Mouse (Mus musculus): ENCODE data around the gene Pkp4. TPM values are rescaled to one million over a fixed set of nuclear protein-coding genes. Genes with fewer than 3 reads are reported as not detected.

Pkp4 gene
- polyA plus RNA-seq, 1 experiment from 2014 or later: 30.4 TPM

DNA sequence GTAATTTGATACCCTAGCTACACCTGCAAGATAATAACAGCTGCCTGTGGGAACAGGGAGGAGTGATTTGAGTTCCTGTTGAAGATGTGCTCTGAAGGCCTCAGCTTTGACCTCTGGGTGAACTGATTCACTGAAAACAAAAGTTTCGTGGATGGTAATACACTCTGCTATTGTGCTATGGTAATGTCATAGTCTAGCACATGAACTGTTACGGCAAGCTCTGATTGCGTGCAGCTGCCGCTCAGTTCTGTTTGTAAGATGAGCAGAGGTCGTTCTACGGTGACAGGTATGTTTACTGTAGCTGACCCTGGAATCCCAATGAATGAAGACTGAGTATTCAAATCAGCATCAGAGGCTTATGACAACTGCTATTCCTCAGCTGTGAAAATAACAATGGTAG is 152.6 kb downstream of the Pkp4 start:
- Histone ChIP-seq H3K4me3 (replicated peaks) (no peak overlapping the region), H3K9me3 (no peaks in the 10 kb centered on the region), H3K4me2 (no peak overlapping the region), H3K4me1 (no peaks in the 10 kb centered on the region), H3K27me3 (replicated peaks) (no peaks in the 10 kb centered on the region), H3K36me3 (peaks cover 14% of the 10 kb centered on the region), H3K9ac (no peak overlapping the region), H3K27ac (no peak overlapping the region)
- 53% methylated on average over 6 of the region's 6 CpGs for WGBS
- ATAC-seq (ENCODE audit: insufficient read depth, low FRiP score, low read depth): no peak

DNA sequence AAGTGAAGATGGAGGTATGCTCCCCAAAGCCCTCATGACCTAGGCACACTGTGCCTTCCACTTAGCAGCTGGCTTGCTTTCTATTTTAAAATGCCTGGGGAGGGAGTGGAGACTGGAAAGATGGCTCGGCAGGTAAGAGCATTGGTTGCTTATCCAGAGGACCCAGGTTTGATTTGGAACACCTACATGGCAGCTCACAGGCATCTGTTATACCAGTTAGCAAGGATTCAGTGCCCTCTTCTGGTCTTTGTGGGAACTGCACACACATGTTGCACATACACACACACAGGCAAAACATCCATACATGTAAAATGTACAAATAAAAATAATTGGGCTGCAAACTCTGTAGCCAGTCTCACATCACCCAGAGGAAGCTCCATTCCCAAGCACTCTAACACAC is 158.0 kb downstream of the Pkp4 start:
- Histone ChIP-seq H3K36me3 (peaks cover 27% of the 10 kb centered on the region), H3K9me3 (peaks cover 8% of the 10 kb centered on the region; the same call in 1 of the 2 replicates), H3K27me3 (replicated peaks) (no peaks in the 10 kb centered on the region), H3K9ac (no peak overlapping the region), H3K4me2 (no peak overlapping the region), H3K4me3 (replicated peaks) (no peak overlapping the region), H3K4me1 (no peaks in the 10 kb centered on the region), H3K27ac (no peak overlapping the region)
- no peak for ATAC-seq (ENCODE audit: insufficient read depth, low FRiP score, low read depth)
- 96% methylated on average over 1 of the region's 1 CpGs for WGBS

DNA sequence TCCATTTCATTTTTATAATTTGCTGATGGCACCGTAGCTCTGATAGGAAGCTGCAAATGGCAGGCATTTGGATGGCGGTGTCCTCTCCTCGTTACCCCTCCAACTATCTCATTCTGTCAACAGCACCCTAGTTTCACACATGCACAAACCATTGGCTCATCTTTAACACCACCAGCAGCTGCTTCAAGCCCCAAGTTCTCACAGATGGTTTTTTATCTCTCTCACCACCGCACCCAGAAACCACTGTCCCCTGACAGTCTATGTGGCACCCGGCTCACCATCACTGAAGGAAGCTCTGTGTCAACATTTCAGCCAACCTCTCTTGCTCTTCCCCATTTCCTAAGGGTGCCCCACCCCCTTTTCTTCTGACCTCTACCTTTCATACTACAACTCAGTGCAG is 167.3 kb downstream of the Pkp4 start:
- Histone ChIP-seq H3K4me2 (no peak overlapping the region), H3K36me3 (peaks cover 8% of the 10 kb centered on the region; the same call in 1 of the 2 replicates), H3K9me3 (no peaks in the 10 kb centered on the region), H3K9ac (no peak overlapping the region), H3K27me3 (replicated peaks) (no peaks in the 10 kb centered on the region), H3K4me3 (replicated peaks) (no peak overlapping the region), H3K27ac (no peak overlapping the region), H3K4me1 (no peaks in the 10 kb centered on the region)
- no peak for ATAC-seq (ENCODE audit: insufficient read depth, low FRiP score, low read depth)
- WGBS: 90% methylated on average over 5 of the region's 5 CpGs

DNA sequence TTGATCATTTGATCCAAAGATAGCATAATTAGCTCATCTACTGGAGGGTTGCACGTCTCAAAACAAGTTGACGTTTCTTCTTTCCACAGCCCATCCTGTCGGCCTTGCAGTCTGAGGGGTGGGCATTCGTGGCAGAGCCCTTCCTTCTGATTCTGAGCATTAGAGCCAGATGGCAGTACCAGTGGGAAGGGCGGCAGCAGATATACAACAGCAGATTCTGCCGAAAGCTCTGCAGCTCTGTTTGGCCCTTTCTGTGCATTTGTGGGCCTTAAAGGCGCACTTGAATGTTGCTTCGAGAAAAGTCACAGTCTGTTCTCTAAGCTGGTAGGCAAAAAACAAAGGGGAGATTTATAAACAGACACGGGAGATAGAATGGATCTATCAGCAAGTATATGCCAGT is 170.4 kb downstream of the Pkp4 start:
- Histone ChIP-seq H3K4me1 (no peaks in the 10 kb centered on the region), H3K36me3 (peaks cover 11% of the 10 kb centered on the region)
- WGBS: 86% methylated on average over 9 of the region's 9 CpGs

DNA sequence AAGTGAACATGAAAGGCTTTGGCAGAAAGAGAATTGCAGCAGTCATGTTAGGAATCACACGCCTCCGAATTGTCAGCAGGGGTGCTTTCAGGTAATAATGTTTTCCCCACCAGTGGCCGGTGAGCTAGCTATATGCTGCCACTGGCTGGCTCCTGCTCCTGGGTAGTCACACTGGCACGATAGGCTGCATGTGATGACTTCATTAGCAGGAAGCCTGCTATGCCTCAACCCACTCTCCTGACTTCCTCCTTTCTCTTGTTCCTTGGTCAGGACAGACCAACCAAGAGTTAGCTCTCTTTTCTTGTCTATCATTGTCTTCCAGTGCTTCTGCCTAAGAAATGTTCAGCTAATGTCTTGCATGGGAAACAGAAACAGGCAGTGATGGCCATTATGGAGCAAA is 171.9 kb downstream of the Pkp4 start:
- Histone ChIP-seq H3K4me2 (no peak overlapping the region), H3K4me3 (replicated peaks) (no peak overlapping the region), H3K4me1 (no peaks in the 10 kb centered on the region), H3K27me3 (replicated peaks) (no peaks in the 10 kb centered on the region), H3K9ac (no peak overlapping the region), H3K36me3 (peaks cover 11% of the 10 kb centered on the region), H3K27ac (no peak overlapping the region), H3K9me3 (no peaks in the 10 kb centered on the region)
- 91% methylated on average over 4 of the region's 4 CpGs for WGBS
- no peak for ATAC-seq (ENCODE audit: insufficient read depth, low FRiP score, low read depth)

More for the DNA sequence above, 170.4 kb downstream of the Pkp4 start:
- Histone ChIP-seq H3K9me3 (no peaks in the 10 kb centered on the region), H3K4me3 (replicated peaks) (no peak overlapping the region), H3K9ac (no peak overlapping the region), H3K4me2 (no peak overlapping the region), H3K27ac (no peak overlapping the region), H3K27me3 (replicated peaks) (no peaks in the 10 kb centered on the region)
- no peak for ATAC-seq (ENCODE audit: insufficient read depth, low FRiP score, low read depth)

DNA sequence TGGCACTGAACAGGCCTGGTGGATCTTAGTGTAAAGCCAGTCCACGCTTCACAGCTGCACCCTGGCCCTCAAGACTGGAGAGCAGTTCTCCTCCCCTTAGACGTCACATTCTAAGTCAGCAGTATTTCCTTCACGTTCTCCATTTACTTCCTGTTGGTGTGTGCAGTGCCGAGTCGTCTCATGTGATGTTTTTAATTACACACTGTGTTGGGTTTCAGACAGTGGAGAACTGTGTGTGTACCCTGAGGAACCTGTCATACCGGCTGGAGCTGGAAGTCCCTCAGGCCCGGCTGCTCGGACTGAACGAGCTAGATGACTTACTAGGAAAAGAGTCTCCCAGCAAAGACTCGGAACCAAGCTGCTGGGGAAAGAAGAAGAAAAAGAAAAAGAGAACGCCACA is 177.9 kb downstream of the Pkp4 start:
- no peaks in the 10 kb centered on the region for H3K27me3 ChIP-seq (replicated peaks)
- no peak overlapping the region for H3K27ac ChIP-seq
- no peak overlapping the region for H3K9ac ChIP-seq
- peak; percentile 67 for ATAC-seq (ENCODE audit: insufficient read depth, low FRiP score, low read depth)
- H3K9me3 ChIP-seq: no peaks in the 10 kb centered on the region
- H3K4me3 ChIP-seq (replicated peaks): no peak overlapping the region
- H3K4me2 ChIP-seq: no peak overlapping the region
- peaks cover 18% of the 10 kb centered on the region for H3K36me3 ChIP-seq
- 75% methylated on average over 11 of the region's 11 CpGs for WGBS
- no peaks in the 10 kb centered on the region for H3K4me1 ChIP-seq

DNA sequence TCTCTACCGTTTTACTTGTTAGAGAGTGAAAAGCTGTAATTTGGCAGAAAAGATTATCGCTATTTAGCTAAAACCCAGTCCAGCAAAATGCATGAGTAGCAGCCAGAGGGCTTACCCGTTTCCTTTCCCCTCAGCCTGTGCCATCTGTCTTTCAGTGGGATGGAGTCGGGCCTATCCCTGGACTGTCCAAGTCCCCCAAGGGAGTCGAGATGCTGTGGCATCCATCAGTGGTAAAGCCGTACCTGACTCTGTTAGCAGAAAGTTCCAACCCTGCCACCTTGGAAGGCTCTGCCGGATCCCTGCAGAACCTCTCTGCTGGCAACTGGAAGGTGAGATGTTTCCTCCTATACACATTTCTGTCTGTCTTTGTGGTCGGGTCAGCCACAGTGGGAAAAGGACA is 178.3 kb downstream of the Pkp4 start:
- H3K4me3 ChIP-seq (replicated peaks): no peak overlapping the region
- 87% methylated on average over 8 of the region's 8 CpGs for WGBS
- no peak overlapping the region for H3K9ac ChIP-seq
- H3K9me3 ChIP-seq: no peaks in the 10 kb centered on the region
- no peaks in the 10 kb centered on the region for H3K27me3 ChIP-seq (replicated peaks)
- peaks cover 17% of the 10 kb centered on the region for H3K36me3 ChIP-seq
- H3K4me2 ChIP-seq: no peak overlapping the region
- ATAC-seq (ENCODE audit: insufficient read depth, low FRiP score, low read depth): no peak
- no peaks in the 10 kb centered on the region for H3K4me1 ChIP-seq
- H3K27ac ChIP-seq: no peak overlapping the region

DNA sequence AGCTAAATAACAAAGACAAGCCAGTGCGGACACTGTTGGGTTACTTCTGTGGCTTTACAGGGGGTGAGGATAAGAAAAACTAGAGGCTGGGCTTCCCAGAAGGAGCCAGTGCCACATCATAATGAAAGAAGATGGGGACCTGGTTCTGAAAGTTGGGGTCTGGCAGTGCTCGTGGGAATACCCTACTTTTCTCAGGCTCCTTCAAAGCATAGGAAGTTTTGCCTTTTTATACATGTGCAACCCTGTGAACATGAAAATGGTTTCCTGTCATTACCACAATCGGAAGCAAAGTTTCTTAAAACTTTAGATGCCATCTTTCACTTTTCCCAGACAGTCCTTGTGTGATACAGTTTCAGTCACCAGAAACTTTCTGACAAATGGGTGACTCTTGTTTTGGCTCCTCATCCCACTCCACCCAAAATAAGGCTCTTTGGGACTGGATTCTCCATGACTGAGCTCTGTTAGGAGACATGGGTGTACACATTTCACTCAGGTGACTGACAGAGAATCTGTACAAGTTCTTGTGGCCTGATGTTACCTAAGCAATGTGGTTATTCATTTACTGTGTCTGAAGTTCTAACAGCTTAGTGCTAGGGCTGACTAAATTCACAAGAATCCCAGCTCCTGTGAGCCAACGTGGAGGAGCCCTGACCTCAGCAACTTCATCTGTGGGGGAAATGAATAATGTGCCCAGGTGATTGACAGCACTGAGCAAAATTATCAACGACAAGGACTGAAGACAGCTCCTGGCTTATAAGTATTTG is 179.3 kb downstream of the Pkp4 start:
- Histone ChIP-seq H3K27me3 (replicated peaks) (no peaks in the 10 kb centered on the region), H3K9me3 (no peaks in the 10 kb centered on the region), H3K27ac (no peak overlapping the region), H3K36me3 (peaks cover 17% of the 10 kb centered on the region), H3K4me2 (no peak overlapping the region), H3K9ac (no peak overlapping the region), H3K4me3 (replicated peaks) (no peak overlapping the region), H3K4me1 (no peaks in the 10 kb centered on the region)
- no peak for ATAC-seq (ENCODE audit: insufficient read depth, low FRiP score, low read depth)
- WGBS: 81% methylated on average over 5 of the region's 5 CpGs

DNA sequence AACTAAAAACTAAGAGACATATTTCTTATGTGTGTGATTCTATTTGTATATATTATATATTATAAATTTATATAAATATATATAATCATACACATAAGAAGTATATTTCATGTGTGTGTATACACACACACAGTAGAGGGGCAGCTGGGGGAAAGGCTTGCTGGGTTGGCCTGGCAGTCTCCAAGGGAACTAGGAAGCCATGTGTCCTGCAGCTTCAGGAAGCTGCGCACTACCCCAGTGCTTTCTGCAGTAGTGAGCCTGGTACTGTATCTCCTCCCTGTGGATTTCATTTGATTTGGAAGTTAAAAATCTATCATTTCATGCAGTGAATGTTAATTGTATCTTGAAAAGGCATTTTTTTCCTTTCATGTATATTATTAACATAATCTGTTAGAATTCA is 180.2 kb downstream of the Pkp4 start:
- no peak overlapping the region for H3K4me2 ChIP-seq
- no peak overlapping the region for H3K4me3 ChIP-seq (replicated peaks)
- H3K27ac ChIP-seq: no peak overlapping the region
- WGBS: 88% methylated on average over 1 of the region's 1 CpGs
- no peak overlapping the region for H3K9ac ChIP-seq
- peaks cover 17% of the 10 kb centered on the region for H3K36me3 ChIP-seq
- H3K9me3 ChIP-seq: no peaks in the 10 kb centered on the region
- no peak for ATAC-seq (ENCODE audit: insufficient read depth, low FRiP score, low read depth)
- no peaks in the 10 kb centered on the region for H3K4me1 ChIP-seq
- no peaks in the 10 kb centered on the region for H3K27me3 ChIP-seq (replicated peaks)

DNA sequence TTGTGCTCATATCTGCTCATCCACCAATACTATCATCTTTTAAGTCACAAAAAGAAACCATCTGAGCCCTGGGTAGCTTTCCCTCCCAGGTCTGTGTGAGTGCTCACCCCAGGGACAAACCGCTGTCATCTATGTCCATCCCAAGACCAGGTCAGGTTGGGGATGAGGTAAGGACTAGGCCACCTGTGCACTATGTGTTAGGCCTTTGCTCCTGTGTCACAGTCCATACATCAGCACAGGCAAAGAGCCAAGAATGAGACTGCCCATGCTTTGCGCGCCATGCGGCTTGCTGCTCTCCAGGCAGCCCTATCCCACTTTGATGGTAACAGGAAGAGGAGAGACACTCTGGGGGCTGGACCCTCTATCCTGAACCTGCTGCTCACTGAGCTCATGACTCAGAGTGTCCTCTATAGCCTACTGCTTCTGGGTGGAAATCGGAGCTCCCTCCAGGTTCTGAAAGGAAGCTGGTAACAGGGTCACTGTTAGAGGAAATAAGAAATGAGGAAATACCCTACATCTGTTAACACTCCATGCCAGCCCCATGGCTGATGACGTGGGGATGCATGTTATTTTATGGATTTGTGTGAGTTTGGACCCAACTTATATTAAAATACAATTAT is 182.1 kb downstream of the Pkp4 start:
- H3K9ac ChIP-seq: no peak overlapping the region
- ATAC-seq (ENCODE audit: insufficient read depth, low FRiP score, low read depth): no peak
- H3K4me3 ChIP-seq (replicated peaks): no peak overlapping the region
- H3K4me2 ChIP-seq: no peak overlapping the region
- WGBS: 88% methylated on average over 6 of the region's 6 CpGs
- no peaks in the 10 kb centered on the region for H3K27me3 ChIP-seq (replicated peaks)
- no peaks in the 10 kb centered on the region for H3K9me3 ChIP-seq
- no peak overlapping the region for H3K27ac ChIP-seq
- no peaks in the 10 kb centered on the region for H3K4me1 ChIP-seq
- peaks cover 17% of the 10 kb centered on the region for H3K36me3 ChIP-seq

DNA sequence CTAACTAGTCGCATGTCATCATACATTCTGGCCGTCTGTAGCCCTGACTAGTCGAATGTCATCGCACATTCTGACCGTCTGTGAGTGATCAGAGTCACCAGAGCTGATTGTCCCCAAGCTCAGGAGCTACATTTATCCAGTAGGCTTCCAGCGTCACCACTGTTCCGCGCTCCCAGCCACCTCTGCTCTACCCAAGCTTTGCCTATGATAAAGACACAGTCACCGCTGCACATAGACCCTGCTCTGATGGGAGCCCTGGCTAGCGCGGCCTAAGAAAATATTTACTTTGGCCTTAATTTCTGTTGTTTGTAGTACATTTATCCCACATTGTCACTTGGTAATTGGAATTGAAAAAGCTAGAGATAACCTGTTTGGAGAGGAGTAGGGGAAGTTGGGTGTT is 183.2 kb downstream of the Pkp4 start:
- no peaks in the 10 kb centered on the region for H3K4me1 ChIP-seq
- H3K27me3 ChIP-seq (replicated peaks): no peaks in the 10 kb centered on the region
- H3K9ac ChIP-seq: no peak overlapping the region
- no peak overlapping the region for H3K4me3 ChIP-seq (replicated peaks)
- H3K27ac ChIP-seq: no peak overlapping the region
- no peaks in the 10 kb centered on the region for H3K9me3 ChIP-seq
- H3K36me3 ChIP-seq: peaks cover 17% of the 10 kb centered on the region
- 0 out of 2 replicates have a peak, but pooled peaks have one; percentile 56 for ATAC-seq (ENCODE audit: insufficient read depth, low FRiP score, low read depth)
- WGBS: 78% methylated on average over 11 of the region's 11 CpGs
- no peak overlapping the region for H3K4me2 ChIP-seq

DNA sequence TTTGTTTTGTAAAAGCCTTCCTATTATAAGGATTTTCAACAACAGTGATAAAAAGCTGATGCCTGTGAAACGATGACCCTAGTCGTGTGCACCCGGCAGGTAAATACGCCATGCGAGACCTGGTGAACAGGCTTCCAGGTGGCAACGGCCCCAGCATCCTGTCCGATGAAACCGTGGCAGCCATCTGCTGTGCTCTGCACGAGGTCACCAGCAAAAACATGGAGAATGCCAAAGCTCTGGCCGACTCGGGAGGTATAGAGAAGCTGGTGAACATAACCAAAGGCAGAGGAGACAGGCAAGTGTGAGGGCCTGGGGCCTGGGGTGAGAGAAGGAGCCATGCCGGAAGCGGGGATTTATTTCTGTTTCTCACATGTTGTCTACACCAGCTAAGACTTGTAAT is 184.0 kb downstream of the Pkp4 start:
- peaks cover 17% of the 10 kb centered on the region for H3K36me3 ChIP-seq
- WGBS: 92% methylated on average over 13 of the region's 13 CpGs
- no peak overlapping the region for H3K9ac ChIP-seq
- no peak overlapping the region for H3K4me2 ChIP-seq
- H3K9me3 ChIP-seq: no peaks in the 10 kb centered on the region
- H3K27me3 ChIP-seq (replicated peaks): no peaks in the 10 kb centered on the region
- H3K4me1 ChIP-seq: 0 out of 2 replicates have a peak, but pooled peaks cover 3% of the 10 kb centered on the region
- no peak overlapping the region for H3K4me3 ChIP-seq (replicated peaks)
- no peak for ATAC-seq (ENCODE audit: insufficient read depth, low FRiP score, low read depth)
- no peak overlapping the region for H3K27ac ChIP-seq

All from stomach, embryonic 15.5 days (tissue).